Mouse (Mus musculus) heart, embryonic 14.5 days (tissue): ENCODE measurements around the gene Sgpl1. TPM values are rescaled to one million over a fixed set of nuclear protein-coding genes. Genes with fewer than 3 reads are reported as not detected.

Experiments
- ATAC-seq: fragments of 200-750 bp; cut with Nextera tagmentation; 2 replicates; pipeline ENCODE4 v1.8.0; 2017; ENCODE audit warnings: low read depth, moderate TSS enrichment; ENCODE audit not compliant: insufficient number of reproducible peaks, insufficient read depth, low FRiP score
- H3K27ac ChIP-seq, 2 experiments: fragments of 200-500 bp in 1 of 2; fragments of 300-500 bp in 1 of 2; sonication (generic) in 1 of 2; replicated peaks in 1 of 2; 2 replicates each; pipeline ENCODE4 v1.5.1; 2012 to 2014; ENCODE audit warnings: low read depth in 2 of 2, low read length in 2 of 2, control low read depth in 1 of 2, mild to moderate bottlenecking in 1 of 2, mixed read lengths in 1 of 2; ENCODE audit not compliant: control insufficient read depth in 1 of 2, insufficient read depth in 1 of 2
- H3K27me3 ChIP-seq: fragments of 300-500 bp; sonication (generic); 2 replicates; pipeline ENCODE4 v1.6.1; 2014; ENCODE audit warnings: mild to moderate bottlenecking, low read length, control low read depth; ENCODE audit not compliant: control insufficient read depth, insufficient read depth
- H3K36me3 ChIP-seq: fragments of 300-500 bp; sonication (generic); 2 replicates; pipeline ENCODE4 v1.6.1; 2014; ENCODE audit warnings: mild to moderate bottlenecking, control low read depth, low read length, mixed read lengths; ENCODE audit not compliant: control insufficient read depth, insufficient read depth
- H3K4me1 ChIP-seq, 2 experiments: fragments of 200-500 bp in 1 of 2; fragments of 300-500 bp in 1 of 2; sonication (generic) in 1 of 2; 2 replicates each; pipeline ENCODE4 v1.6.1; 2012 to 2014; ENCODE audit warnings: low read length in 2 of 2, control low read depth in 1 of 2, mixed read lengths in 1 of 2; ENCODE audit not compliant: control insufficient read depth in 2 of 2, insufficient read depth in 2 of 2
- H3K4me2 ChIP-seq: fragments of 300-500 bp; sonication (generic); 2 replicates; pipeline ENCODE4 v1.6.1; 2014; ENCODE audit warnings: mild to moderate bottlenecking, low read length
- H3K4me3 ChIP-seq, 2 experiments: fragments of 200-500 bp in 1 of 2; fragments of 300-500 bp in 1 of 2; sonication (generic) in 1 of 2; 2 replicates each; pipeline ENCODE4 v1.5.1; 2012 to 2014; ENCODE audit warnings: low read length in 2 of 2, mild to moderate bottlenecking in 2 of 2, control low read depth in 1 of 2, low read depth in 1 of 2, moderate library complexity in 1 of 2; ENCODE audit not compliant: control insufficient read depth in 1 of 2, insufficient read depth in 1 of 2
- H3K9ac ChIP-seq: fragments of 300-500 bp; sonication (generic); 2 replicates; pipeline ENCODE4 v1.6.1; 2014; ENCODE audit warnings: mild to moderate bottlenecking, low read length
- H3K9me3 ChIP-seq: fragments of 300-500 bp; sonication (generic); 2 replicates; pipeline ENCODE4 v1.6.1; 2016; ENCODE audit warnings: low read length, control low read depth; ENCODE audit not compliant: control insufficient read depth
- WGBS: fragments of 180-500 bp; shearing (Covaris S2); extraction: QIAGEN DNeasy Blood & Tissue Kit; methylation state at CpG from one replicate; pipeline ENCODE4 v1.1.7; 2014; 5-methylcytosine and 5-hydroxymethylcytosine counted together
- polyA plus RNA-seq: library from polyadenylated mRNA; unstranded; fragments of >200 nt; fragmentation: Nextera tagmentation; extraction: Ambion mirVana; gene quantifications from 2 replicates; pipeline ENCODE4 v1.2.1, GENCODE M21; 2014

Sgpl1 gene
- polyA plus RNA-seq, 1 experiment from 2014 or later = 34.5 TPM

DNA sequence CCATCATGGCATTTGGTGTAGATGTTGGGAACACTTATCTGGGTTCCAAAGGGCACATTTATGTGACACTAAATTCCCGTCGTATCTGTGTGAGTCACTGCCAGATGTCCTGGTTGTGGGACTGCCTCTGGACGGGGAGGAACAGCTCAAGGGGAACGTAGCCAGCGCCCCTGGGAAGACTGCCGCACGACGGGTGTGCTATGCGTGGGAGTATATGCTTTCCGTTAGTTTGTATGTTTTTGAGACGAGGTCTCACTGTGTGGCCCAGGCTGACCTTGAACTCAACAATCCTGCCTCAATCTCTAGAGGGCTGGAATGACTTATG, 66.6 kb downstream of the Sgpl1 start:
- Histone ChIP-seq H3K4me1 (peaks cover 9 to 11% of the 10 kb centered on the region in 2 experiments; a peak in 3 of 4 replicates), H3K27me3 (no peaks in the 10 kb centered on the region), H3K9ac (no peak overlapping the region; the same call in 1 of the 2 replicates), H3K27ac (no peak overlapping the region), H3K9me3 (no peaks in the 10 kb centered on the region), H3K36me3 (no peaks in the 10 kb centered on the region), H3K4me3 (no peak overlapping the region), H3K4me2 (peak overlapping the region; percentile 40)
- 65% methylated on average over 11 of the region's 11 CpGs for WGBS
- peak; percentile 42; the same call in 1 of the 2 replicates for ATAC-seq

DNA sequence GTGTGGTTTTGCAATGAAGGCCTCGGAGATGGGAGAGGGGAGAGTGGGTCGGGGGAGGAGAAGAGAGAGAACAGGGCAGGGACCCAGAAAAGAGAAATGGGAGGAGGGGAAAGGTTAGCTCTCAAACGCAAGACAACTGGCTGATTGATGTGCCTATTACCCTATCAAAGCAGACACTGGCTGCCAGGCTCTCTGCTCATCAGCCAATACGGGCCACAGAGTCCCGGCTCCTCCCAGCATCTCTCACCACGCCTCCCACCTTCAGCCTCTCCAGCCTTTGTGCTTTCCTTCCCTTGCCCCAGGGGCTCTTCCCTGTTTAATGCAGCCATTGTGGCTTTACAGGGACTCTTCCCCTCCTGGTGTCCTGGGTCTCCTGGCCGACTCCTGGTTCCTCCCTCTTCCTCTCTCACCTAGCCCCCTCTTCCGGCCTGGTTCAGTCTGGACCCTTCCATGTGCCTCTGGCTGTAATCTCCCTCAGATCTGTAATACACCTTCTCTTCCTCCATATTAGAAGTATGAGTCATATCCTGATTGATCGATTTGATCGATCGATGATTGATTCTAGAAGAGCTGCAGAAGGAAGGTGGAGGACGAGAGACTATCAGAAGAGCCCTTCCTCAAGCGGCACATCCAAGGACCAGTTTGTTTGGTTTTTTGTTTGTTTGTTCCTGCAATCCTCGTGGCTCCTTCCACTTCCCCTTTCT, 67.1 kb downstream of the Sgpl1 start:
- Histone ChIP-seq H3K36me3 (no peaks in the 10 kb centered on the region), H3K27ac (no peak overlapping the region), H3K4me1 (peaks cover 9 to 11% of the 10 kb centered on the region in 2 experiments; a peak in 3 of 4 replicates), H3K4me2 (peak overlapping the region; percentile 40), H3K4me3 (peak overlapping the region; percentile 14 to 23; a peak in 2 of 4 replicates), H3K9me3 (no peaks in the 10 kb centered on the region), H3K9ac (no peak overlapping the region), H3K27me3 (no peaks in the 10 kb centered on the region)
- peak; percentile 75; the same call in 1 of the 2 replicates for ATAC-seq
- 32% methylated on average over 14 of the region's 14 CpGs for WGBS

DNA sequence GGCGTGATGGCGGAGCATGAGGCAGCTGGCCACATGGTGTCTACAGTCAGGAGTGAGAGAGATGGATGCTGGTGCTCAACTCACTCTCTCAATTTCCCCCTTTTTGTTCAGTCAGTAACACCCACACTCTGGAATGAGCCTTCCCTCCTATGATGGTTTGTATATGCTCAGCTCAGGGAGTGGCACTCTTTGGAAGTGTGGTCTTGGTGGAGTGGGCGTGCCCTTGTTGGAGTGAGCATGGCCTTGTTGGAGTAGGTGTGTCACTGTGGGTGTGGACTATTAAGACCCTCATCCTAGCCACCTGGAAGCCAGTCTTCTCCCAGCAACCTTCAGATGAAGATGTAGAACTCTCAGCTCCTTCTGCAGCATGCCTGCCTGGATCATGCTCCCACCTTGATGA, 71.9 kb downstream of the Sgpl1 start:
- WGBS = 82% methylated on average over 3 of the region's 3 CpGs
- Histone ChIP-seq H3K4me2 (no peak overlapping the region), H3K27me3 (no peaks in the 10 kb centered on the region), H3K9ac (no peak overlapping the region), H3K36me3 (no peaks in the 10 kb centered on the region), H3K27ac (no peak overlapping the region), H3K4me1 (peaks cover 7% of the 10 kb centered on the region in 2 experiments; a peak in 3 of 4 replicates), H3K9me3 (no peaks in the 10 kb centered on the region), H3K4me3 (no peak overlapping the region)
- no peak for ATAC-seq

DNA sequence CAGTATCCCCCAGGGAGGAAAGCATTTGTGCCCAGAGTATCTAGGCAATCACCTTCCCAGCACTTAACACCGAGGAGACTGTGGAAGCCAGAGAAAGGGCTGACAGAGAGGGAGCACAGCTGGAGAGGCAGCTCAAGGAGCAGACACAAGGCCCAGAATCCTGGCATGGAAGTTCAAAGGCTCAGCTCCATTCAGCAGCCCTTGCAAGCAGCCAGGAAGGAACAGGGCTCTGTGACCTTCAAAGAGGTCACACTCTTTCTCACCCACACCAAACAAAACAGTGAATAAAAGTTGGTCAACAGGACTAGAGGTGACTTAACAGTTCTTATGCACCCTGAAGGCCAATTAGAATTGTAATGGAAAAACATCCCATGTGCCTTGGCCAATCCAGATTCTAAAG, 72.9 kb downstream of the Sgpl1 start:
- ATAC-seq = no peak

DNA sequence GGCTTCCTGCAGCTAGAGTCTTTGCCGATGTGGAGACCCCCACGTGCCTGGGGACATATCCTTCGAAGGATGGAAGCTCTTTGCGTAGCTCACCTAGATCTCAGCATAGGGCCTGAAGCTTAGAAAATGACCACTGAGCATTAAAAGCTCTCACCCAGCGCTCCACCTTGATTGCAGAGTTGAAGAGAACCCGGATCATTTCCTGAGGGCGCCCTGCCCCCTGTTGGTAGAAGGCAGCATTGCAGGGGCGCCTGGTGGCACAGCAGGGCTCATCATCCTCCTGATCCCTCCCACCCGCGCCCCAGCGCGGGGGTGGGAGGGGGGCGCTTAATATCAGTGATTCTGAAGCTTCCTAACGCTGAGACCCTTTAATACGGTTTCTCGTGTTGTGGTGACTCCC, 75.2 kb downstream of the Sgpl1 start:
- Histone ChIP-seq H3K27ac (no peak overlapping the region), H3K9ac (no peak overlapping the region), H3K36me3 (no peaks in the 10 kb centered on the region), H3K27me3 (no peaks in the 10 kb centered on the region), H3K4me1 (peaks cover 7 to 15% of the 10 kb centered on the region in 2 experiments), H3K9me3 (no peaks in the 10 kb centered on the region), H3K4me2 (no peak overlapping the region), H3K4me3 (no peak overlapping the region)
- WGBS = 12% methylated on average over 16 of the region's 16 CpGs
- ATAC-seq = no peak

More for the DNA sequence above, 72.9 kb downstream of the Sgpl1 start:
- Histone ChIP-seq H3K9me3 (no peaks in the 10 kb centered on the region), H3K27me3 (no peaks in the 10 kb centered on the region), H3K4me1 (no peaks in the 10 kb centered on the region; a peak in 1 of 4 replicates), H3K4me2 (no peak overlapping the region), H3K27ac (no peak overlapping the region), H3K36me3 (no peaks in the 10 kb centered on the region), H3K4me3 (no peak overlapping the region), H3K9ac (no peak overlapping the region)
- WGBS = 0% methylated on average over 1 of the region's 1 CpGs

DNA sequence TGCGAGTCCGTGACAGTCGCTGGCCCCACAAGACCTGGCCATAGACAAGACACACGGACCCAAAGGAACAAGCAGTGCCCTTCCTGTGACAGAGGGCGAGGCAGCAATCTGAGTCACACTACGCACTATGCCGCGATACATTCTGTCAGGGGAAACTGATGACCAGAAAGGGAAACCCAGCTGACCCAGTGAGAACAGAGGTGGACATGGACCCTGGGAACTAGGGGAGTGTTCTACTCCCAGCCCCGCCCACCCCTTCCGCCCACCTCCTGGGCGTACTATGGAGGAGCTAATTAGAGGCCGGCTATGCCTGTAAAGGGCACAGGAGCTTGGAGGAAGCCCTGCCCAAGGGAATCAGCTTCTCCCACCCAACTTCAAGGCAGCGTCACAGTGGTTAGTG, 78.3 kb downstream of the Sgpl1 start:
- H3K27ac ChIP-seq = peak overlapping the region; percentile 81 to 90
- ATAC-seq = no peak

DNA sequence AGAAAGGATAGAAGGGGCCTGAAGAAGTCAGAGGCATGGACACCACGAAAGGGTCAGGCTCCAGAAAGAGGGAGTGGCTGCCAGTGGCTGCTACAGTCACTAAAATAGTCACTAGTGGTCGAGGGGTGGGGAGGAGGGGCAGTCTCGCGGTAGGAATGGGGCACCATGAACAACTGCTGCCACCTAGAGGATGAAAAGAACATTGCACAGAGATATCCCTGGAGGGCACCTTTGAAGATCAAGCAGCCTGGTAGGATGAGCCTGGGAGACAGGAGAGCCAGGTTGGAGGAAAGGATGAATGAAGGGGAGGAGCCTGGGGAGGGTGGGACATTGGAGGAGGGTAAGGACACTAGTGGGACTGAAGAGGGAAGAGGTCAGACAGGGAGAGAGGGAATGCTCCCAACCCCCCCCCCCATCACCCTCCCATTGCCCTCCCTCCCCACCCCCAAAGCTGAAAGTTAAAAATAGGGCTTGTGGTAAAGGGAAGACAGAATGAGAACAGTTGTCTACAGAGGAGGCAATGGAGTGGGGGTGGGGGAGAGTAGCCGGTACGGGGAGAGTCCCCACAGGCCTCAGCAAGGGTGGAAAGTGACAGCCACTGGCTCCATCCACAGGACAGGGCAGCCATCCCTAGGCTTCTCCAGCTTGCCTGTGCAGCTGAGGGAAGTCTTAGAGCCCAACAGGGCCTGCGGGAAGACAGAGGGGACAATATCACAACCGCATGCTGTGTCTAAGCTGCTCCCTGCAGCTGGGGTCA, 78.9 kb downstream of the Sgpl1 start:
- no peaks in the 10 kb centered on the region for H3K27me3 ChIP-seq
- peak; percentile 62 for ATAC-seq
- H3K4me1 ChIP-seq = peaks cover 18 to 29% of the 10 kb centered on the region in 2 experiments
- peak overlapping the region; percentile 52 for H3K4me2 ChIP-seq
- H3K9me3 ChIP-seq = no peaks in the 10 kb centered on the region
- peak overlapping the region; percentile 8; a peak in 1 of 4 replicates for H3K4me3 ChIP-seq
- WGBS = 2% methylated on average over 8 of the region's 8 CpGs
- H3K9ac ChIP-seq = peak overlapping the region; percentile 35
- H3K27ac ChIP-seq = peak overlapping the region; percentile 81 to 90
- no peaks in the 10 kb centered on the region for H3K36me3 ChIP-seq

More for the DNA sequence above, 78.3 kb downstream of the Sgpl1 start:
- peak overlapping the region; percentile 8; a peak in 2 of 4 replicates for H3K4me3 ChIP-seq
- H3K9me3 ChIP-seq = no peaks in the 10 kb centered on the region
- H3K36me3 ChIP-seq = no peaks in the 10 kb centered on the region
- peaks cover 18 to 29% of the 10 kb centered on the region in 2 experiments for H3K4me1 ChIP-seq
- peak overlapping the region; percentile 52 for H3K4me2 ChIP-seq
- peak overlapping the region; percentile 35; the same call in 1 of the 2 replicates for H3K9ac ChIP-seq
- H3K27me3 ChIP-seq = no peaks in the 10 kb centered on the region
- WGBS = 12% methylated on average over 13 of the region's 13 CpGs
